Mouse (Mus musculus) liver, adult 2 months (tissue): Measurements from ENCODE around the gene Gm45140.

Experiments used
- CTCF ChIP-seq: fragments of 200-500 bp; IDR thresholded peaks from 2 replicates; pipeline ENCODE4 v1.5.1; 2011; ENCODE audit warnings: low read depth, low read length, control low read depth
- POLR2A ChIP-seq: fragments of 200-500 bp; IDR thresholded peaks from 2 replicates; pipeline ENCODE4 v1.6.1; 2011; ENCODE audit warnings: low read length, control low read depth; ENCODE audit not compliant: insufficient read depth; ENCODE audit errors: extremely low read depth

DNA sequence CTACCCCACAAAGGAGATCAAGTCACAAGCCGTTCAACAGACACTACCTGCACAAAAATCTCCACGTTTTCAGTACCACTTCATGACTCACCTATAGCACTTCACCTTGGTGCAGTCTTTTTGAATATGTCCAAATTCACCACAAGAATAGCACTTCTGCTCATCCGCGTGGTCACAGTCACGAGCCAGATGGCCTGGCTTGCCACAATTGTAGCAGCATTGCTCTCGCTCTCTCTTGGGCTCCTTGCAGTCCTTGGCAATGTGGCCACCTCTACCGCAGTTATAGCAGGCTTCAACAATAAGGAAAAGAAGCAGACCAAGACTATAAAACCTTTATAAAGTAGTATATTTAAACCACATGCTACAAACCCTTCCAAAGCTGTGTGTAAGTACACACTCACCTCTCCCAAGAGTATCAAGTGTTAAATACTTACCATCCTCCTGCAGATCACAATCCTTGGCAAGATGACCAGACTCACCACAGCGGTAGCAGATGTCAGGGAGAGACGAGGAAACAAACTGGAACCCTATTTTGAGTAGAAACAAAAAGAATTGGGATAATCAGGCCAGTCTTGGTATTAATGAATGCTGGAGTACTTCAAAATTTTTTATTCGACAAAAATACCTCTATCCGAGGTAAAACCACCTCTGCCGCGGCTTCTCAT is 9.6 kb upstream of the Gm45140 start:
- no peak for TF ChIP-seq CTCF
- TF ChIP-seq POLR2A, result no peak
